Mouse (Mus musculus) liver, adult 2 months (tissue): Measurements from ENCODE around the gene Gm45808. TPM values are rescaled to one million over a fixed set of nuclear protein-coding genes. Genes with fewer than 3 reads are reported as not detected.

Source experiments
- DNase-seq: peaks from one replicate; pipeline ENCODE4 v3.0.0-alpha.2; 2011; ENCODE audit warnings: low read depth, low spot score; ENCODE audit errors: extremely low read depth
- H3K27ac ChIP-seq: fragments of 200-500 bp; replicated peaks from 2 replicates; pipeline ENCODE4 v1.5.1; 2012; ENCODE audit warnings: low read depth, mild to moderate bottlenecking, control low read depth, inconsistent platforms, low read length; ENCODE audit not compliant: insufficient read depth
- H3K27me3 ChIP-seq: fragments of 200-500 bp; 2 replicates; pipeline ENCODE4 v1.6.1; 2012; ENCODE audit warnings: mild to moderate bottlenecking, moderate library complexity, low read length, inconsistent platforms; ENCODE audit not compliant: control insufficient read depth, insufficient read depth
- H3K36me3 ChIP-seq: fragments of 200-500 bp; 2 replicates; pipeline ENCODE4 v1.6.1; 2012; ENCODE audit warnings: low read length, inconsistent platforms; ENCODE audit not compliant: control insufficient read depth, insufficient read depth
- H3K4me1 ChIP-seq: fragments of 200-500 bp; 2 replicates; pipeline ENCODE4 v1.6.1; 2011; ENCODE audit warnings: low read length; ENCODE audit not compliant: control insufficient read depth, insufficient read depth
- H3K4me3 ChIP-seq: fragments of 200-500 bp; 2 replicates; pipeline ENCODE4 v1.5.1; 2011; ENCODE audit warnings: low read depth, mild to moderate bottlenecking, control low read depth, low read length, moderate library complexity; ENCODE audit not compliant: insufficient read depth
- H3K79me2 ChIP-seq: fragments of 200-500 bp; 2 replicates; pipeline ENCODE4 v1.6.1; 2012; ENCODE audit warnings: inconsistent platforms, mild to moderate bottlenecking, low read length, moderate library complexity; ENCODE audit not compliant: control insufficient read depth, insufficient read depth
- H3K9ac ChIP-seq: fragments of 200-500 bp; 2 replicates; pipeline ENCODE4 v1.6.1; 2012; ENCODE audit warnings: low read depth, mild to moderate bottlenecking, control low read depth, inconsistent platforms, low read length
- CTCF ChIP-seq: fragments of 200-500 bp; IDR thresholded peaks from 2 replicates; pipeline ENCODE4 v1.5.1; 2011; ENCODE audit warnings: low read depth, low read length, control low read depth
- POLR2A ChIP-seq: fragments of 200-500 bp; IDR thresholded peaks from 2 replicates; pipeline ENCODE4 v1.6.1; 2011; ENCODE audit warnings: low read length, control low read depth; ENCODE audit not compliant: insufficient read depth; ENCODE audit errors: extremely low read depth
- WGBS: fragments of 180-500 bp; shearing (Covaris S2); methylation state at CpG from one replicate; pipeline ENCODE4 v1.1.7; 2018; 5-methylcytosine and 5-hydroxymethylcytosine counted together
- polyA plus RNA-seq: library from polyadenylated mRNA; depleted of rRNA; stranded (reverse); fragments of >200 nt; gene quantifications from 2 replicates; pipeline ENCODE4 v1.2.3, GENCODE M21; 2012; rRNA removed
- total RNA-seq: library from RNA; depleted of rRNA; stranded (reverse); fragments of >200 nt; gene quantifications from 2 replicates; pipeline ENCODE4 v1.2.3, GENCODE M21; 2014; rRNA removed

The Gm45808 gene
- total and polyA plus RNA-seq, 2 experiments = 0.28 to 1.3 TPM

GRCm38 (mm10) chr7:45420615-45420919 is 66.0 kb downstream of the Gm45808 start, which contains the start of gene Lhb:
Lhb (plus strand) TSS chr7:45420820.
- 87% methylated on average over 6 of the region's 6 CpGs for WGBS
- Histone ChIP-seq H3K4me3 (no peak within 1 kb of the TSS), H3K36me3 (no peaks in the 10 kb centered on the region; the same call in 1 of the 2 replicates), H3K9ac (no peak within 1 kb of the TSS), H3K79me2 (no peaks in the 10 kb centered on the region), H3K4me1 (no peaks in the 10 kb centered on the region), H3K27ac (no peak within 1 kb of the TSS), H3K27me3 (peaks cover 4% of the 10 kb centered on the region; the same call in 1 of the 2 replicates)
- no peak for TF ChIP-seq POLR2A
- TF ChIP-seq CTCF = no peak
- no peak for DNase-seq

DNA sequence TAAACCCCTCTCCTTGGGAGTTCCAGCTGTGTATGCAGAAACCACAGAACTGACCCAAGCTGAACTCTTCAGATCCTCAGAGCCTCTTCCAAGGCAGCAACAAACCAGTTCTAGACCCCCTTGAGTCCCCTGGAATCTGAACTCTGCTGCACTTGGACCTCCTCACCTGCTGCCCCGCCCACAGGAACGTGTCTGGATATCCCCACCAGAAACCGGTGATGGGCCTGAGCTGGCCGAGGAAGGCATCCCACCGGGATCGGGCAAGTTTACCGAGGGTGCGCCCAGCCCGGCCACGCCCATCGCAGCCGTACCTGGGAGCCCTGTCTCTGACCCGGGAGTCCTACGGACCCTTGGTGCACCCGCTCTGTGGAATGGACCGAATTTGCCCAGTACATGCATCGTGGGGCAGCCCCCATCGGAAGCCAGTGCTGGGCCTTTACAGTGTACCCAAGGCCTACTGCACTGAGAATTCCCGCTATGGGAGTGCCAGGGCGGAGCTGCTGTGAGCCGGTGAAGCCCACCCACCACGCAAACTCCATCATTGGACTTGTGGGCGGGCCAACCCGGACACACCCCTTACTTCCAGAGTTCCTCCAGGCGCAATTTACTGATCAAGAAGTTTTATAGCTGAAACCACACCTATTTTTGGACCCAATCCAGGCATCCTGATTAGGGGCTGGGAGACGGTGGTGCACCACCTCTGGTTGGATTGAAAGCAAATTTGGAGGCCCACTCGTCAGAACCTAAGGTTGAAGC is 66.6 kb downstream of the Gm45808 start:
- Histone ChIP-seq H3K9ac (no peak overlapping the region), H3K4me1 (no peaks in the 10 kb centered on the region), H3K36me3 (no peaks in the 10 kb centered on the region; the same call in 1 of the 2 replicates), H3K27me3 (peaks cover 5% of the 10 kb centered on the region; the same call in 1 of the 2 replicates), H3K27ac (no peak overlapping the region), H3K4me3 (no peak overlapping the region), H3K79me2 (no peaks in the 10 kb centered on the region)
- TF ChIP-seq POLR2A (no peak), CTCF (no peak)
- DNase-seq = no peak
- WGBS = 27% methylated on average over 27 of the region's 27 CpGs

DNA sequence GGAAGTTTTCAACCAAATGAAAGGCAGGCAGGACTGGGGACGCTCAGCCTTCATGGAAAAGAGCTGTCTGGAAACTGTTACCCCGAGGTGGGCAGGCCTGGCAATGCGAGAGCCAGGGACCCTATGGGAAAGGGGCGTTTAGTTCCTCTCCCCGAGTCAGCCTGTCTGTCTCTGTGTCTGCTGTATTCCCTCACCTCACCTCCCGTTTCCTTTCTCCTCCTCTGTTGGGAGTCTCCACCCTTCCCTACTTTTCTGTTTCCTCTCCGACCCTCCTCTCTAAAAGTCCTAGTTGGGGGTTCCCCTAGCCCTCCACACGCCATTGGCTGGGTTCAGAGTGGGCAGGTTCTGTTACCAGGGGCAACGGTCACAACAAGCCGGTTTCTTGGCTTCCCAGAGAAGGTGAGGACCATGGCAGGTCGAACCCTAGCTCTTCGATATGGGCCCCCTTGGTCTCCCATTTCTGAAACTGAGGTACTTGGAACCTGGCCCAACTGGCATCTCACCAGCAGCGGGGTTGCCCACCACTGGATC is 68.6 kb downstream of the Gm45808 start:
- no peaks in the 10 kb centered on the region for H3K4me1 ChIP-seq
- peaks cover 15% of the 10 kb centered on the region; the same call in 1 of the 2 replicates for H3K27me3 ChIP-seq
- H3K36me3 ChIP-seq = no peaks in the 10 kb centered on the region; the same call in 1 of the 2 replicates
- no peak overlapping the region for H3K27ac ChIP-seq
- WGBS = 13% methylated on average over 13 of the region's 13 CpGs
- no peak for DNase-seq
- TF ChIP-seq POLR2A (no peak), CTCF (no peak)
- H3K79me2 ChIP-seq = no peaks in the 10 kb centered on the region
- H3K4me3 ChIP-seq = no peak overlapping the region
- H3K9ac ChIP-seq = no peak overlapping the region

Other genes starting within 250 kb of the Gm45808 start
Only the 30 nearest of the 36 such genes appear.
- gene Slc6a21, start 209.3 kb downstream of the Gm45808 start, total RNA-seq = not detected in 2 replicates
- gene Slc6a21, start 209.3 kb downstream of the Gm45808 start, polyA plus RNA-seq = 0.12 and 0.18 TPM in 2 replicates
- gene Trpm4, start 153.0 kb downstream of the Gm45808 start, total RNA-seq = 1.2 TPM in 2 replicates
- 1.2 and 1.5 TPM in 2 replicates for gene Trpm4, start 153.0 kb downstream of the Gm45808 start, polyA plus RNA-seq
- gene Hrc, start 151.5 kb downstream of the Gm45808 start, total RNA-seq = 0.28 TPM in 1 of 2 replicates, not detected in the other
- not detected in 2 replicates for gene Hrc, start 151.5 kb downstream of the Gm45808 start, polyA plus RNA-seq
- gene Ppfia3, start 119.8 kb downstream of the Gm45808 start, total RNA-seq = 0.07 TPM in 1 of 2 replicates, not detected in the other
- gene Ppfia3, start 119.8 kb downstream of the Gm45808 start, polyA plus RNA-seq = 0.14 TPM in 1 of 2 replicates, not detected in the other
- gene Lin7b, start 116.2 kb downstream of the Gm45808 start, total RNA-seq = not detected in 2 replicates
- not detected in 2 replicates for gene Lin7b, start 116.2 kb downstream of the Gm45808 start, polyA plus RNA-seq
- gene Snrnp70, start 91.1 kb downstream of the Gm45808 start, total RNA-seq = 43.3 and 46.4 TPM in 2 replicates
- 59.2 and 101 TPM in 2 replicates for gene Snrnp70, start 91.1 kb downstream of the Gm45808 start, polyA plus RNA-seq
- under 0.01 TPM in 1 of 2 replicates, not detected in the other for gene Kcna7, start 81.2 kb downstream of the Gm45808 start, total RNA-seq
- gene Kcna7, start 81.2 kb downstream of the Gm45808 start, polyA plus RNA-seq = not detected in 2 replicates
- gene Ntf5, start 73.1 kb downstream of the Gm45808 start, total RNA-seq = 0.13 TPM in 1 of 2 replicates, not detected in the other
- 0.04 TPM in 1 of 2 replicates, not detected in the other for gene Ntf5, start 73.1 kb downstream of the Gm45808 start, polyA plus RNA-seq
- not detected in 2 replicates for gene Lhb, start 66.0 kb downstream of the Gm45808 start, total RNA-seq
- gene Lhb, start 66.0 kb downstream of the Gm45808 start, polyA plus RNA-seq = not detected in 2 replicates
- gene Gys1, start 52.0 kb downstream of the Gm45808 start, total RNA-seq = 1.2 TPM in 2 replicates
- 2.6 and 4.8 TPM in 2 replicates for gene Gys1, start 52.0 kb downstream of the Gm45808 start, polyA plus RNA-seq
- gene Ruvbl2, start 48.7 kb downstream of the Gm45808 start, total RNA-seq = 8.9 and 12.3 TPM in 2 replicates
- 18.4 and 28.8 TPM in 2 replicates for gene Ruvbl2, start 48.7 kb downstream of the Gm45808 start, polyA plus RNA-seq
- 3,170 and 4,966 TPM in 2 replicates for gene Ftl1, start 26.9 kb downstream of the Gm45808 start, total RNA-seq
- gene Ftl1, start 26.9 kb downstream of the Gm45808 start, polyA plus RNA-seq = 12,947 and 13,613 TPM in 2 replicates
- 19.5 and 23.8 TPM in 2 replicates for gene Bax, start 19.9 kb downstream of the Gm45808 start, total RNA-seq
- 49.8 and 62.0 TPM in 2 replicates for gene Bax, start 19.9 kb downstream of the Gm45808 start, polyA plus RNA-seq
- gene Tulp2, start 4.9 kb downstream of the Gm45808 start, total RNA-seq = 0.07 and 0.18 TPM in 2 replicates
- gene Tulp2, start 4.9 kb downstream of the Gm45808 start, polyA plus RNA-seq = 0.30 and 0.31 TPM in 2 replicates
- 73.7 and 79.3 TPM in 2 replicates for gene Dhdh, start 2.0 kb upstream of the Gm45808 start, total RNA-seq
- gene Dhdh, start 2.0 kb upstream of the Gm45808 start, polyA plus RNA-seq = 37.2 and 37.7 TPM in 2 replicates
- 68.1 and 84.8 TPM in 2 replicates for gene Nucb1, start 23.6 kb upstream of the Gm45808 start, total RNA-seq
- gene Nucb1, start 23.6 kb upstream of the Gm45808 start, polyA plus RNA-seq = 307 and 310 TPM in 2 replicates
- gene Ppp1r15a, start 39.5 kb upstream of the Gm45808 start, total RNA-seq = 4.3 and 4.4 TPM in 2 replicates
- 10.8 and 14.9 TPM in 2 replicates for gene Ppp1r15a, start 39.5 kb upstream of the Gm45808 start, polyA plus RNA-seq
- 0.55 and 0.60 TPM in 2 replicates for gene Plekha4, start 39.5 kb upstream of the Gm45808 start, total RNA-seq
- 1.00 and 1.8 TPM in 2 replicates for gene Plekha4, start 39.5 kb upstream of the Gm45808 start, polyA plus RNA-seq
- gene Hsd17b14, start 68.1 kb upstream of the Gm45808 start, total RNA-seq = not detected in 2 replicates
- gene Hsd17b14, start 68.1 kb upstream of the Gm45808 start, polyA plus RNA-seq = not detected in 2 replicates
- gene Bcat2, start 83.3 kb upstream of the Gm45808 start, total RNA-seq = 14.7 and 18.1 TPM in 2 replicates
- 41.0 and 54.5 TPM in 2 replicates for gene Bcat2, start 83.3 kb upstream of the Gm45808 start, polyA plus RNA-seq
- gene Fgf21, start 128.7 kb upstream of the Gm45808 start, total RNA-seq = 0.94 and 1.0 TPM in 2 replicates
- 3.7 and 4.3 TPM in 2 replicates for gene Fgf21, start 128.7 kb upstream of the Gm45808 start, polyA plus RNA-seq
- gene Fut1, start 130.5 kb upstream of the Gm45808 start, total RNA-seq = not detected in 2 replicates
- gene Fut1, start 130.5 kb upstream of the Gm45808 start, polyA plus RNA-seq = 0.15 and 0.21 TPM in 2 replicates
- gene Izumo1, start 135.0 kb upstream of the Gm45808 start, total RNA-seq = 0.09 TPM in 1 of 2 replicates, not detected in the other
- 0.04 and 0.13 TPM in 2 replicates for gene Izumo1, start 135.0 kb upstream of the Gm45808 start, polyA plus RNA-seq
- 2.3 and 4.3 TPM in 2 replicates for gene Rasip1, start 140.7 kb upstream of the Gm45808 start, total RNA-seq
- gene Rasip1, start 140.7 kb upstream of the Gm45808 start, polyA plus RNA-seq = 3.6 and 5.1 TPM in 2 replicates
- gene Mamstr, start 153.2 kb upstream of the Gm45808 start, total RNA-seq = 0.07 and 0.09 TPM in 2 replicates
- gene Mamstr, start 153.2 kb upstream of the Gm45808 start, polyA plus RNA-seq = 0.10 and 0.19 TPM in 2 replicates
- gene Fut2, start 179.6 kb upstream of the Gm45808 start, total RNA-seq = 0.18 TPM in 1 of 2 replicates, not detected in the other
- gene Fut2, start 179.6 kb upstream of the Gm45808 start, polyA plus RNA-seq = 0.05 and 0.14 TPM in 2 replicates
- not detected in 2 replicates for gene Ntn5, start 197.2 kb upstream of the Gm45808 start, total RNA-seq
- gene Ntn5, start 197.2 kb upstream of the Gm45808 start, polyA plus RNA-seq = not detected in 2 replicates
- gene Sec1, start 207.6 kb upstream of the Gm45808 start, total RNA-seq = not detected in 2 replicates
- not detected in 2 replicates for gene Sec1, start 207.6 kb upstream of the Gm45808 start, polyA plus RNA-seq
- 0.09 and 0.13 TPM in 2 replicates for gene Car11, start 213.0 kb upstream of the Gm45808 start, total RNA-seq
- gene Car11, start 213.0 kb upstream of the Gm45808 start, polyA plus RNA-seq = 0.59 and 1.6 TPM in 2 replicates
- gene Dbp, start 218.3 kb upstream of the Gm45808 start, total RNA-seq = 93.0 and 110 TPM in 2 replicates
- 8.6 and 17.0 TPM in 2 replicates for gene Dbp, start 218.3 kb upstream of the Gm45808 start, polyA plus RNA-seq